Mouse (Mus musculus): ENCODE results near the gene Wdr5.

Wdr5 gene

GRCm38 (mm10) chr2:27514639-27515328, at the start of gene Wdr5:
Gene Wdr5 (plus strand): TSS chr2:27515157.
- DNase-seq (ENCODE audit: low spot score), result peak; percentile 99

GRCm38 (mm10) chr2:27469292-27469990, 45.5 kb upstream of the Wdr5 start:
- DNase-seq (ENCODE audit: low spot score), result no peak

GRCm38 (mm10) chr2:27469991-27470355, 45.0 kb upstream of the Wdr5 start:
- no peak for DNase-seq (ENCODE audit: low spot score)

GRCm38 (mm10) chr2:27470535-27470934, 44.4 kb upstream of the Wdr5 start:
- no peak for DNase-seq (ENCODE audit: low spot score)

GRCm38 (mm10) chr2:27471170-27471584, 43.8 kb upstream of the Wdr5 start:
- no peak for DNase-seq (ENCODE audit: low spot score)

- DNase-seq (ENCODE audit: low spot score), result no peak
Measured at GRCm38 (mm10) chr2:27473061-27473765, 41.7 kb upstream of the Wdr5 start.

- no peak for DNase-seq (ENCODE audit: low spot score)
Measured at GRCm38 (mm10) chr2:27473911-27474310, 41.0 kb upstream of the Wdr5 start.

GRCm38 (mm10) chr2:27474621-27475484, 40.1 kb upstream of the Wdr5 start:
- DNase-seq (ENCODE audit: low spot score), result peak; percentile 41

GRCm38 (mm10) chr2:27475495-27476302, 39.3 kb upstream of the Wdr5 start:
- DNase-seq (ENCODE audit: low spot score), result peak; percentile 81

- no peak for DNase-seq (ENCODE audit: low spot score)
Measured at GRCm38 (mm10) chr2:27476303-27477192, 38.4 kb upstream of the Wdr5 start.

GRCm38 (mm10) chr2:27479821-27480220, 35.1 kb upstream of the Wdr5 start:
- no peak for DNase-seq (ENCODE audit: low spot score)

- DNase-seq (ENCODE audit: low spot score), result no peak
Measured at GRCm38 (mm10) chr2:27480367-27480766, 34.6 kb upstream of the Wdr5 start.

- no peak for DNase-seq (ENCODE audit: low spot score)
Measured at GRCm38 (mm10) chr2:27482265-27482861, 32.6 kb upstream of the Wdr5 start.

GRCm38 (mm10) chr2:27486725-27487124, 28.2 kb upstream of the Wdr5 start:
- DNase-seq (ENCODE audit: low spot score), result no peak

GRCm38 (mm10) chr2:27487336-27488049, 27.5 kb upstream of the Wdr5 start:
- no peak for DNase-seq (ENCODE audit: low spot score)

- DNase-seq (ENCODE audit: low spot score), result no peak
Measured at GRCm38 (mm10) chr2:27488362-27488761, 26.6 kb upstream of the Wdr5 start.

GRCm38 (mm10) chr2:27490939-27491338, 24.0 kb upstream of the Wdr5 start:
- DNase-seq (ENCODE audit: low spot score), result no peak

- no peak for DNase-seq (ENCODE audit: low spot score)
Measured at GRCm38 (mm10) chr2:27493971-27494370, 21.0 kb upstream of the Wdr5 start.

- DNase-seq (ENCODE audit: low spot score), result no peak
Measured at GRCm38 (mm10) chr2:27496391-27497028, 18.4 kb upstream of the Wdr5 start.

All from urinary bladder, postnatal 25 days (tissue).